Mouse (Mus musculus): ENCODE results near the gene Npr2. TPM values are rescaled to one million over a fixed set of nuclear protein-coding genes. Genes with fewer than 3 reads are reported as not detected.

Npr2 gene
- polyA plus RNA-seq (2015; fragmentation: Nextera tagmentation; extraction: Ambion mirVana) = 11.2 and 13.3 TPM in 2 replicates

DNA sequence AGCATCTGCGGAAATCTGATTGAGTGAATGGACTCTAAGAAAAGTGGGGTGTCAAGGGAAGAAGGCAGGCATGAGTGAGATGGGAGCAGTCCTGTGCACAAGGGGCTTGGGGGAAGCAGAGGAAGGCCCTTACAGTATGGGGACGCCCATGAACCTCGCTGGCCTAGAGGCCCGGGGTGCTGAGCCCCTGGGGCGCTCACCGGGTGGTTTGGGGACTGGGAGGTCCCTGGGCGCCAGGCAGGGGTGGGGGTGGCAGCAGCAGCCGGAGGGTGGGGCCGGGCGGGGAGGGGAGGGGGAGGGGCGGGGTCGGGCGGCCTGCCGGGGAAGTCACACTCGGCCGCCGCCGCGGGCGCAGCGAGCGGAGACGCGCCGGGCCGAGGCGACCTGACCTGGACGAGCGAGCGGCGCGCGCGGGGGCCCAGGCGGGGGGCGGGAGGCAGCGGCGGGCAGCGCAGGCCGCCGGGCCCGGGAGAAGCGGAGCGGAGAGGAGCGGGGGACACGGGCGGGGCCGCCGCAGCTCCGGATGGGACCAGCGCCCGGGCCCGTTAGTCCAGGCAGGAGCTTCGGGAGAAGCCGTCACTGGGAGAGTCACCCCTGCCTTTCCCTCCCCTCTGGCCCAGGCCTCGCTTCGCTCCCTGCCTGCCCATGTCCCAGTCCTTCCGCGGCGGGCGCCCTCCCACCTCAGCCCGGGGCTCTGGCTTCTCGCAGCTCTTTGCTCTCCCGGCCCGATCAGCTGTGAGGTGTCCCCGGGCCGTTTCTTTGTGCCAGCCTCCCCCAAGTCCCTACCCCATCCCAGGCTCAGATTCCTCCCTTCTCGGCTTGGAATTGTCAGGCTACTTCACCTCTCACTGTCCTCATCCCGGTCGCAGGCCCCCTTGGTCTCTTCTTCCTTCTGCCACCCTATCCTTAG is at the start of gene Npr2:
Gene Npr2, plus strand, starts transcription at position 890 of the 910 bp plus-strand sequence.

DNA sequence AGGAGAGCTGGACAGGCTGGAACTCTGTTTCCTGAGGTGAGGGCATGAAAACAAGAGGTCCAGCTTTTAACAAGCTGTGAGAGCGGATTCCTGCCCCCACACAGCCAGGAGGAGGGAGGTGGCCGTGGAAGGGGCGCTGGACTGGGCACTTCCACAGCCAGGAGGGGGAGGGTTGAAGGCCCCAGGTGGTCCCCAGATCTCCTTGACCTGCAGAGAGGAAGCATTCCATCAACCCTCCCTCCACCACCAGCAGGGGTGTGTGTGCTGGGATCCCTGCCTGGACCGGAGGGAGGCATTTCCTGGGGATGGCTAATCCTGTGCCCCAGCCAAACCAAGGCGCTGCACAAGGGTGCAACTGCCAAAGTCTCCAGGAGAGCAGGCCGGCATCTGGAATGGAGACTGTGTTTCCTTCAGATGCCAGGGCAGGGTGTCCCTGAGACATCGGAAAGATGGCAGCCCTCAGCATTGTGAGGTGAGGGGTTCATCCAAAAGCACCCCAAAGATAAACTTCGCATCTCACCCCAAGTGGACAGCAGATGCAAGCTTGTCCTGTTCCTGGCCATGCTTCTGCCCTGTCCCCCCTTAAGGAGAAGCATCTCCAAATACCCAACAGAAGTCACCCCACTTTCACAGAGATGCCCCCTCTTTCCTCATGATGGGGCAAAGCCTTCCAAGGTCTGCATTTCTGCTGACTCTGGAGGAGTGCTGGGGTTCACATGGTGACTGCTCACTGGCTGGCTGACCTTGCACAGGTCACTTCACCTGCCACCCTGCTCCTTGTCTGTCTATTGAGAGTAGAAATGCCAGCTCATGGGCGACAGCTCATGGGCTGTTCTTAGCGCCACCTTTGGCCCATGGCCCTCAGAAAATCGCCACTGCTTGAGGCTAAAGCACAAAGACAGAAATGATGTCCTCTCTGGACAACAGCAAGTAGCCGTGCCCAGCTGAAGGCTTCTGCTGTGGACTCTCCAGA is 47.0 kb upstream of the Npr2 start, which contains the start of gene Msmp:
Gene Msmp, minus strand, starts transcription at position 51 of the 973 bp plus-strand sequence.

DNA sequence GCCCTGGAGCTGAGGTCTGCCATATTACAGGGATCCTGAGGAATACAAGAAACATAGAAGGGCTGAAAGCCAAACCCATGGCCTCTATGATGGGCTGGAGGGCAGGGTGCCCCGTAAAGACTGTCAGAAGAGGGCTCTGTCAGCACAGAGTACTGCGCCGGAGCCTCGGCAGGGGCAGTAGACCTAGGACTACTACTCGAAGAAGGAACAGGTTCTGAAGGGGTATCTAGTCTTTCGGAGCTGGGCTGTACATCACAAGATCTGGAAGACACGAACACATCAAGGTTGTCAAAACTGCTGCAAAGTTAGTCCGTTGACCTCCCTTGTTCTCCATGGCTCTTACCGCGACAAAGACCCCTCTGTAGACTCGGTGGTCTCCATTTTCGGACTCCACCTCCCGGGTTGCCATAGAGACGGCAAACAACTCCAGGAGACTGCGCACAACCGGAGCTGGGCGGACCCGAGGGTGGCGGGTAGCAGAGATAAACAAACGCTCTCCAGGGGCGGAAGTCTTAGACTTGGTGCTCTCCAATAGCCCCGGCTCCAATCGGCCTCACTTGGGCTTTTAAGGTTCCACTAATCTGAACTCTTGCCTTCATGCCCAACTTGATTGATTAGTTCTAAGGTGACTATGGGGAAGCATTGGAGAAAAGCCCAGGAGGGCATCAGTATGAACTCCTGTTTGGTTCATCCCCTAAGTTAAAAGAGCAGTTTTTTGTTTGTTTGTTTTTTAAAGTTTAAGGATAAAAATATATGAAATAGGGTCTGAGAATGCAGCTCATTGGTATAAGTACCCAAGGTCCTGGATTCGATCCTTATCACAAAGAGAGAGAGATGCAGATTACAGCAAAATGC is 21.7 kb downstream of the Npr2 start, which contains the start of gene Spag8:
Gene Spag8, minus strand, starts transcription at position 434 of the 855 bp plus-strand sequence.

DNA sequence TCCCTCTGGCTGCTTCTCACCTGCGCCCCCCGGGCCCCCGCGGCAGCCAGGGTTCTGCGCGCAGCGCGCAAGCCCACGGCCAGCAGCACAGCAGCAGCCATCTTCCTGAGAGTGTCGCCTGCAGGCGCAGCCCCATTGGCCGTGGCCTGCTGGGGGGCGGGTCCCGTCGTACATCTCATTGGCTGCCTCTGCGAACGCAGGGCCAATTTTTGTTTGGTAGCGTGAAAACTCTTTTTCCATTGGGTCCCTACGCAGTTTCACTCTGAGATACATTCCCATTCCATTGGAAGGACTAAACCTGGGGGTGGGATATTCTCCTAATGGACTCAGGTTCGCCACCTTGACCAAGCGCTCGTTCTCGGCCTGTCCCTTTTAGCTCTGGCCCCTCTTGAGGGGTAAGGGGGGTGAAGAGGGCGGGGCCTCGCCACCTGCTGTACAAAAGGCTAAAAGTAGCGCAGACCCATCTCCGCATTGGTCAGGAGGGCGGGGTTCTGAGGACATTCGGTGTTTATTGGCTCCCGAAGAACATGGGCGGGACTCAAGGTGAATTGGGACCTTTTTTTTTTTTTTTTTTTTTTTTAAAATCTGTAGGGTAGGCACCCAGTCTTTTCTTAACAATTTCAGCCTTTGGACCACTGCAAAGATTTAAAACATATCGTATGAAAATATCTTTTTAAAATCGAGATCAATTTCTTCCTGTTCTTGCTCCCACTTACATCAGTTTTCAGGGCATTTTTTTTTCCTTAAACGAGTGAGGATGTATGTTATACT is 24.8 kb downstream of the Npr2 start, which contains the start of gene Hint2:
Gene Hint2, minus strand, starts transcription at position 128 of the 771 bp plus-strand sequence.

DNA sequence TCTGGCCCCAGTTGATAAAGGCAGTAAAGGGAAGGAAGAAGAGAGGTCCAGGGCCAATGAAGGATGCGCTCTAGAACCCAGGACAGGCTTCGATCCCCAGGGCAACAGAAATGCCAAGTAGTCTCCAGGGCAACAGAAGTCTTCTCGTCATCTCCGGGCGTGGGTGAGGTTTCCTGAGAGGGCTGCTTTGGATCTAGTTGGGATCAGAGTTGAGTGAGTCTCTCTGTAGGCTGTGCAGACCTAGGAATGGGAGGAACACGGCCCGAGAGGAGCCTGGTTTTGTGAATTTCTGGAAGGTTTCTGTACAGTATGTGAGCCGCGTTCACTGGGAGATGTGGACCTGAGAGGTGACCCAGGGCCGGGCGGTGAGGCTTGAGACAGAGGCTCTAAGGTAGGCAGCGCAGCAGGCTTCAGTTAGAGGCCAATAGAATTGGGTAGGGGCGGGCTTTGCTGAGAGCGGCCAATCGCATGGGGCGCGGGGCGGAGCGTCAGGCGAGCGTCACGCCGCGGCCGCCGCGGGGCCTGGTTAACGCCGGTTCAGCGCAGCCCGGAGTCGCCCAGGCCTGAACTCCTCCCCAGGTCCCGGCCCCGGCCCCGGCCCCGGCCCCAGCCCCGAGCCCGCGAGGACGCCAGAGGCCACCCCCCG is 37.2 kb downstream of the Npr2 start, which contains the start of the genes Tmem8b and Fam221b:
Gene Tmem8b, plus strand, starts transcription at position 190 of the 646 bp plus-strand sequence.
Gene Fam221b, minus strand, starts transcription at position 364 of the 646 bp plus-strand sequence.

DNA sequence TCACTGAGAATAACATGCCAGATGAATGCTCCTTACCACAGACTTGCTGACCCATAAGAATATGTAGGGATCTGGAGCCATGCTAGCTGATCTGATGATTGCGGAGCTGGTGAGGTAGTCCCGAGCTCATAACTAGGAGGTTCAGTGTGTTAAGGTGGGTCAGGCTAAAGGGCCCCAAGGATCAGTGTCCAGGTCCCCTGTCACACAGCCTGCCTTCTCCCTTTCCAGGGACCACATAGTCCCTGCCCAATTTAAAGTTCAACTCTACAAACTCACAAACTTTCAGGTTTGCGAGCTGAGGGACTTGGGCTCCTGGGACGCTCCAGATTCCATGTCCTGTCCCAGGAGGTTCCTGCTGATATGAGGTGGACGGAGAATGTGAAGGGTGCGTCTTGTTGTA is 69.0 kb downstream of the Npr2 start, which contains the start of gene Olfr70:
Gene Olfr70, minus strand, starts transcription at position 101 of the 400 bp plus-strand sequence.

Small RNA genes lying within 50 kb of the gene (microRNA-seq; reads per million reads assigned to microRNA genes)
- gene Gm25262 (ENCODE audit: borderline replicate concordance, insufficient number of aligned reads) = not detected

Other genes with a start within 250 kb of the Npr2 start
- gene Rusc2, start 250.0 kb upstream of the Npr2 start, polyA plus RNA-seq (2015; fragmentation: Nextera tagmentation; extraction: Ambion mirVana) = 14.3 and 18.3 TPM in 2 replicates
- gene Fam166b, start 202.8 kb upstream of the Npr2 start, polyA plus RNA-seq (2015; fragmentation: Nextera tagmentation; extraction: Ambion mirVana) = 0.11 and 0.55 TPM in 2 replicates
- gene Tesk1, start 190.0 kb upstream of the Npr2 start, polyA plus RNA-seq (2015; fragmentation: Nextera tagmentation; extraction: Ambion mirVana) = 7.3 and 7.7 TPM in 2 replicates
- 3.2 and 3.8 TPM in 2 replicates for gene Cd72, start 177.3 kb upstream of the Npr2 start, polyA plus RNA-seq (2015; fragmentation: Nextera tagmentation; extraction: Ambion mirVana)
- gene Sit1, start 148.2 kb upstream of the Npr2 start, polyA plus RNA-seq (2015; fragmentation: Nextera tagmentation; extraction: Ambion mirVana) = 0.41 TPM in 1 of 2 replicates, not detected in the other
- gene Ccdc107, start 139.0 kb upstream of the Npr2 start, polyA plus RNA-seq (2015; fragmentation: Nextera tagmentation; extraction: Ambion mirVana) = 127 and 185 TPM in 2 replicates
- gene Arhgef39, start 132.2 kb upstream of the Npr2 start, polyA plus RNA-seq (2015; fragmentation: Nextera tagmentation; extraction: Ambion mirVana) = 6.2 and 8.6 TPM in 2 replicates
- gene Car9, start 125.0 kb upstream of the Npr2 start, polyA plus RNA-seq (2015; fragmentation: Nextera tagmentation; extraction: Ambion mirVana) = 2.2 and 3.2 TPM in 2 replicates
- gene Tpm2, start 108.2 kb upstream of the Npr2 start, polyA plus RNA-seq (2015; fragmentation: Nextera tagmentation; extraction: Ambion mirVana) = 81.1 and 120 TPM in 2 replicates
- 167 and 207 TPM in 2 replicates for gene Creb3, start 69.6 kb upstream of the Npr2 start, polyA plus RNA-seq (2015; fragmentation: Nextera tagmentation; extraction: Ambion mirVana)
- 67.9 and 68.8 TPM in 2 replicates for gene Tln1, start 69.2 kb upstream of the Npr2 start, polyA plus RNA-seq (2015; fragmentation: Nextera tagmentation; extraction: Ambion mirVana)
- gene Rgp1, start 53.2 kb upstream of the Npr2 start, polyA plus RNA-seq (2015; fragmentation: Nextera tagmentation; extraction: Ambion mirVana) = 12.4 and 20.5 TPM in 2 replicates
- gene Gba2, start 53.1 kb upstream of the Npr2 start, polyA plus RNA-seq (2015; fragmentation: Nextera tagmentation; extraction: Ambion mirVana) = 9.6 and 13.0 TPM in 2 replicates
- gene Msmp, start 47.4 kb upstream of the Npr2 start, polyA plus RNA-seq (2015; fragmentation: Nextera tagmentation; extraction: Ambion mirVana) = 1.9 and 2.8 TPM in 2 replicates
- 0.72 and 0.92 TPM in 2 replicates for gene Spag8, start 21.7 kb downstream of the Npr2 start, polyA plus RNA-seq (2015; fragmentation: Nextera tagmentation; extraction: Ambion mirVana)
- gene Hint2, start 24.5 kb downstream of the Npr2 start, polyA plus RNA-seq (2015; fragmentation: Nextera tagmentation; extraction: Ambion mirVana) = 236 and 326 TPM in 2 replicates
- 3.6 and 4.9 TPM in 2 replicates for gene Tmem8b, start 37.0 kb downstream of the Npr2 start, polyA plus RNA-seq (2015; fragmentation: Nextera tagmentation; extraction: Ambion mirVana)
- gene Fam221b, start 37.2 kb downstream of the Npr2 start, polyA plus RNA-seq (2015; fragmentation: Nextera tagmentation; extraction: Ambion mirVana) = 2.9 and 3.1 TPM in 2 replicates
- gene Olfr70, start 68.9 kb downstream of the Npr2 start, polyA plus RNA-seq (2015; fragmentation: Nextera tagmentation; extraction: Ambion mirVana) = not detected in 2 replicates
- not detected in 2 replicates for gene Olfr71, start 78.3 kb downstream of the Npr2 start, polyA plus RNA-seq (2015; fragmentation: Nextera tagmentation; extraction: Ambion mirVana)
- gene Hrct1, start 95.3 kb downstream of the Npr2 start, polyA plus RNA-seq (2015; fragmentation: Nextera tagmentation; extraction: Ambion mirVana) = 3.9 and 4.3 TPM in 2 replicates
- gene Spaar, start 98.1 kb downstream of the Npr2 start, polyA plus RNA-seq (2015; fragmentation: Nextera tagmentation; extraction: Ambion mirVana) = 0.60 and 1.2 TPM in 2 replicates
- gene Olfr159, start 139.1 kb downstream of the Npr2 start, polyA plus RNA-seq (2015; fragmentation: Nextera tagmentation; extraction: Ambion mirVana) = not detected in 2 replicates
- not detected in 2 replicates for gene Olfr156, start 192.0 kb downstream of the Npr2 start, polyA plus RNA-seq (2015; fragmentation: Nextera tagmentation; extraction: Ambion mirVana)
- not detected in 2 replicates for gene Olfr157, start 208.3 kb downstream of the Npr2 start, polyA plus RNA-seq (2015; fragmentation: Nextera tagmentation; extraction: Ambion mirVana)
- not detected in 2 replicates for gene Olfr155, start 219.6 kb downstream of the Npr2 start, polyA plus RNA-seq (2015; fragmentation: Nextera tagmentation; extraction: Ambion mirVana)
- 15.1 and 19.8 TPM in 2 replicates for gene Reck, start 243.6 kb downstream of the Npr2 start, polyA plus RNA-seq (2015; fragmentation: Nextera tagmentation; extraction: Ambion mirVana)